Mouse (Mus musculus) olfactory bulb, adult 2 months (tissue): Measurements from ENCODE around the gene Wwc2.

ENCODE experiments used
- CTCF ChIP-seq: fragments of 200-500 bp; IDR thresholded peaks from 2 replicates; pipeline ENCODE4 v1.5.1; 2012; ENCODE audit warnings: low read depth, mild to moderate bottlenecking, low read length, moderate library complexity; ENCODE audit not compliant: insufficient read depth
- POLR2A ChIP-seq: fragments of 200-500 bp; IDR thresholded peaks from 2 replicates; pipeline ENCODE4 v1.6.1; 2012; ENCODE audit warnings: mild to moderate bottlenecking, low read depth, low read length, moderate library complexity; ENCODE audit not compliant: insufficient read depth

GRCm38 (mm10) chr8:47847931-47848330, 142.8 kb downstream of the Wwc2 start:
- no peak for TF ChIP-seq CTCF
- TF ChIP-seq POLR2A = no peak
